Mouse (Mus musculus): ENCODE measurements around the gene Usp30. TPM values are rescaled to one million over a fixed set of nuclear protein-coding genes. Genes with fewer than 3 reads are reported as not detected.

The Usp30 gene
- total RNA-seq, 2 experiments from 2014 or later = 25.3 to 32.8 TPM

GRCm38 (mm10) chr5:114063958-114064357, 1.3 kb upstream of the Usp30 start:
- no peak for DNase-seq (ENCODE audit: low spot score in 2 of 2)

DNA sequence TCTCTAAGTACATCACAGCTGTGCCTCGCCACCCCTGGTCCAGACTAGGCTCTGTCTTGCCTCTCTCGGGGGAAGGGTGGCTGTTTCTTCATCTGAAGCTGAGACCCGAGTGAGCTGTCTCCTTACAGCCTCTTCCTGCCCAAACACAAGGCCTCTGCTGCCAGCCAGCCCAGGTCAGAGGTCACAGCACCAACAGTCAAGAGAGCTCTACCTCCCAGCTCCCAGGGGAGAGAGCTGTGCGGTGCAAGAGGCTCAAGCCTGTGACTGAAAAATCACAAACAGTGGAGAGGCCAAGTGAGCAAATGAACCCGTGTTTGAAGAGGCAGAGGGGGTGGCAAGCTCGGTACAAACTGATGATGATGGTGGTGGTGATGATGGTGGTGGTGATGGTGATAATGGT, 1.3 kb downstream of the Usp30 start:
- no peak for DNase-seq (ENCODE audit: low spot score in 2 of 2)

DNA sequence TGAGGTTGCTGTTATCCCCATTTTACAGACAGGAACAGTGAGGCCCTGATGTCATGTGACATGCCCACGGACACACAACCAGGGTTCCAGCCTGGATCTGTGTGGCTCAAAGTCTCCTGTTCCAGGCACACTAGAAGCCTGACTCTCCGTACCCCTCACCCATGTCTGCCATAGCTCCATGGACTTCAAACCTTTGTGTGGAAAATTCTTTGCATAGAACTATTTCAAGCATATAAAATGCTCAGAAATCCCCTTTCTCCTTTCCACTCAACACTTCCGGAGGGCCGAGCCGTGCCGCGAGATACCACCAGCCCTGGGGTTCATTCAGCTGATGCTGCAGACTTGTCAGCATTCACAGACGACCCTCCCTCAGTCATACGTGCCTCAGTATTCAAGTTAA, 2.3 kb downstream of the Usp30 start:
- no peak for DNase-seq (ENCODE audit: low spot score in 2 of 2)

GRCm38 (mm10) chr5:114067982-114068381, 2.7 kb downstream of the Usp30 start:
- no peak for DNase-seq (ENCODE audit: low spot score in 2 of 2)

- no peak for DNase-seq (ENCODE audit: low spot score in 2 of 2)
These were observed 5.6 kb downstream of the Usp30 start for GRCm38 (mm10) chr5:114070858-114071257.

GRCm38 (mm10) chr5:114072262-114072661, 7.0 kb downstream of the Usp30 start:
- DNase-seq (ENCODE audit: low spot score in 2 of 2) = no peak

GRCm38 (mm10) chr5:114077009-114077408, 11.7 kb downstream of the Usp30 start:
- no peak for DNase-seq (ENCODE audit: low spot score in 2 of 2)

GRCm38 (mm10) chr5:114085501-114085900, 20.2 kb downstream of the Usp30 start:
- DNase-seq (ENCODE audit: low spot score in 2 of 2) = no peak

GRCm38 (mm10) chr5:114087875-114088480, 22.7 kb downstream of the Usp30 start:
- no peak for DNase-seq (ENCODE audit: low spot score in 2 of 2)

DNA sequence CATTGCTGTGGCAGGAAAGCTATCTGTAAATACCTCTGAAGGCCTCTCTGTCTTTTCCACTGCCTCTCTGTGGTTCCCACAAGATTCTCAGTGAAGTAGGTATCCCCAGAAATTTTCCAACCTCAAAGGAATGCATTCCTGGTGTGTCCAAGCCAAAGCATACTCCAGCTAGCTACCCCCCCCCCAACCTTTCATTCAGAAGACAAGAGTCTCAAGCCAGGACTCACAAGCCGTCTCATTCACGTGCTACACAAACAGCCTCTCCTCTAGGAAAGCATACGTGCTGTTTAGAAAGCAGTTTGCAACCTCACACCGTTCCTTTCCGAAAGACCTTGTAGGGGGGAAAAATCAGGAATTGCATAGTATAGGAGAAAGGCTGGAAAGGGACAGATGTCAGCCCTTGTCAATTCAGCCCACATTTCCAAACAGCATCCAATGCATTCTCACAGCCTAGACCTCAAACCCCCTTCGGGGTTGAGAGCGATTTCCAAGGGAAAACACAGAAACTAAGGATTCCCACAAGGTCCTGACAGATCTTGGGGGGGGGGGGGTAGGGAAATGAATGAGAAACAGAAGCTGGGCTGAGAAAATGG, 25.3 kb downstream of the Usp30 start:
- peak in 1 of 2 experiments; percentile 10 for DNase-seq (ENCODE audit: low spot score in 2 of 2)

GRCm38 (mm10) chr5:114091057-114091807, 26.0 kb downstream of the Usp30 start, which contains the start of gene Svop:
Svop (minus strand) TSS chr5:114091570.
- peak; percentile 81 to 85 for DNase-seq (ENCODE audit: low spot score in 2 of 2)

- DNase-seq (ENCODE audit: low spot score in 2 of 2) = peak; percentile 99
These were observed 34.6 kb downstream of the Usp30 start for GRCm38 (mm10) chr5:114099709-114100389.

- DNase-seq (ENCODE audit: low spot score in 2 of 2) = peak; percentile 30 to 36
These were observed 35.3 kb downstream of the Usp30 start for GRCm38 (mm10) chr5:114100390-114101099.

DNA sequence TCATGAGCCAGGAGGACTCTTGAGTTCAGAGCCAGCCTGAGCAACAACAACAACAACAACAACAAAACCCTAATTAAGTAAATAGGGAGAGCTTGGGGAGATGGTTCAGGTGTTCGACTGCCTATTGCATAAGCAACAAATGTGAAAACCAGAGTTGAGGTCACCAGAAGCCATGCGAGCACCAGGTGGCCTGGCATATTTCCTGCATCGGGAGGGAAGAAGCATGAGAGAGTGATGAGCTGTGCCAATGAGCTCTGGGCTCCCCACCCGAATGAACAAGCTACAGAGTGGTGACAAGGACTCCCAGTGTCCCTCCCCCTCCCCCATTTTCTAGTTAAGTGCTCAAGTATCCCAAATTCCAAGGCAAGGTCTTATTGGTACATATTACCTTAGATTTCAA, 36.6 kb downstream of the Usp30 start:
- no peak for DNase-seq (ENCODE audit: low spot score in 2 of 2)

DNA sequence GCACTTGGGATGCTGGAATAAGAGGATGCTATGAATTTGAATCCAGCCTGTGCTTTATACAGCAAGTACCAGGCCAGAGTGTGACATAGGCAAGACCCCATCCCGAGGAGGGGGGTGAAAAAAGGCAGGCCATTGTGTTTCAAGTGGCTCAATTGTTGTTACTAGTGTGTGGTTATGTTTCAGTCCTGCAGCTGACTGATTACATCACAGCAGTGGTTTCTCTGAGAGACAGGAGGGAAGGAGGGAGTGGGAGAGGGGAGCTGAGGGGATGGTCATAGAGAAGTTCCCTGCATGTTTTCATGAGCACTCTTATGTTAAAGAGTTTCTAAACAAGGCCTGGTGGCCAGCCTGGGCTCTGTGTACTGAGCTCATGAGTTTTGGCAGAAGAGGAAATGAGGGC, 37.5 kb downstream of the Usp30 start:
- DNase-seq (ENCODE audit: low spot score in 2 of 2) = no peak

DNA sequence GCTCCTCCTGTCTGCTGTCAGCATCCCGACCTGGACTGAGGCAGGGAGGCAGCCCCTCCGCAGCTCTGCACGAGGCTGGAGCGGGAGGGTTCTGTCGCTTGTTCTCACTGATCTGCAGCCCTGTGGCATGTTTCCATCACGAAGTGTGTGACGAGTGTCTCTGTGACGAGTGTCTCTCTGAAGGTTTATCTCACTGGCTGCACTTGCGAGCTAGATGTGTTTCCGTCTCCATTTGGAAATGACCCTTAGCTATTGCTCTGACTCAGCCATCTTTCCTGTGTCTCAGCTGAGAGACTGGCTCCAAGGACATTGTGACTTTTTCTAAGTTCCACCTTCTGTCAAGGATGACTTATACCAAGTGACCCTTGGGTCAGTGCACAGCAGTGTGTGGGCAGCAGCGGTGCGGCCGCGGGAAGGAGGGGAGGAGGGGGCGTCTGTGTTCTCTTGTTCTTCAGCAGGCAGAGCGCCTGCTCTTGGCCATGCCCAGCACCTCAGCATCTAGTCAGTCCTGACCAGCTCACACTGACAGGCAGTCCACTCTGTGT, 41.2 kb downstream of the Usp30 start:
- no peak for DNase-seq (ENCODE audit: low spot score in 2 of 2)

DNA sequence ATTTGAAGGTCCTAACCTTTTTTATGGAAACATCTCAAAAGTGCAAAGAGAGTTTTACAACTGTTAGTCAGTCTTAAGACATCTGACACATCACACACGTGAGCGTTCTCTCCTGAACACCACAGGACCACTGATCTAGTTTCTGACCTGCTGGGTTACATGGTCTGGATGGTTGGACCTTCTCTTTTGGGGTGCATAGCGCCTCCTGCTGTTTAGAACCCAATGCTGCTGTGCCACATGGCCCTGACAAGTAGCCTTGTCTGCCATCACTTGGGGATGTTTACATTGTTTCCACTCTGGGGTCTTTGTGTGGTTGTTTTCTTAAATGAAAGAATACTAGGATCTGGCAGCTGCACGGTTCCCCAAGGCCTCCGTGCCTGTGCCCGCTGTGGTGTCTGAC, 48.1 kb downstream of the Usp30 start:
- no peak for DNase-seq (ENCODE audit: low spot score in 2 of 2)

DNA sequence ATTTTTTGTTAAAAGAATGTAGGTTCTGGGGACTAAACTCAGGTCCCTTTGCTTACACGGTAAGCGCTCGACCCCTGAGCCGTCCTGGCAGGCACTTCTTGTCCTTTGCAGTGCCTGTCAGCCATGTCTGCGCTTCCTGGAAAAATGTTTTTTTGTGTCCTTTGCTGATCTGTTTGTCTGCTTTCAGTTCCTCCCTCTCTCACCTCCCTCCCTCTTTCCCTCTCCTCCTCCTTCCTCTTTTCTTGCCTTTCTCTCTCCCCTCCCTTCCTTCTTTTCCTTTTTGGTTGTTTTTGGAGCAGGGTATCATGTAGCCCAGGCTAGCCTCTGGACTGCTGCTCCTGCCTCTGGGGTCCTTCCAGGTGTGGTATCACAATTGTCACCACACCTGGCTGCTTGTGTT, 49.8 kb downstream of the Usp30 start:
- DNase-seq (ENCODE audit: low spot score in 2 of 2) = no peak

DNA sequence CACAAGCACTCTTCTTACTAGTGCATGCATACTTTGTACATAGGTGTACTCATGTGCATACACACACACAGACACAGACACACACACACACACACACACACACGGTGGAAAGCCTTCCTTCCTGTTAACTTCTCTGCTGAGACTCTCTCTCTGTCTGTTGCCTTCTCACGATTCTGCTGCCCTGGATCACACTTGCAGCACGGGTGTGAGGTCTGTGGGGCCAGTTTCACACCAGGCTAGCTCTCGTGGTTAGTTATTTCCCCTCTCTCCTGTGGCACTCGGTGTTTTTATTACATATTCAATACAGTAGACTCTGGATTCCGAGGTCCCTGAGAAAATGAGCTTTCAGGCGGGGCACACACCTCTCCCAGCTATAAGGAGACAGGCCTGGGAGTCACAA, 51.3 kb downstream of the Usp30 start:
- DNase-seq (ENCODE audit: low spot score in 2 of 2) = no peak

DNA sequence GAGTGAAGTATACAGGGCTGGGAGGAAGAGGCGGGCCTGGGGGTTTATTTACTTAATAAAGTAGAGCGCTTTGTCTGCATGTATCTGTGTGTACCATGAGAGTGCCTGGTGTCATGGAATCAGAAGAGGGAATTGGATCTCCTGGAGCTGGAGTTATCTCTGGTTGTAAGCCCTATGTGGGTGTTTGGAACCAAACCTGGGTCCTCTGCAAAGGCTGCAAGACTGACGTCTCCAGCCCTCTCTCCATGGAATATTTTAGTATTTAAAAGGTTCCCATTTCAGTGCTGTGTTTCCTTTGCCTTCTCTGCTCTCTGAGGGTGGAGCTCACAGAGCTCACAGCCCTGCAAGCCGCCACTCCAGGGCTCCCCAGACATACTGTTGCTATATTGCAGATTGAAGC, 54.5 kb downstream of the Usp30 start:
- no peak for DNase-seq (ENCODE audit: low spot score in 2 of 2)

GRCm38 (mm10) chr5:114126008-114126407, 60.7 kb downstream of the Usp30 start:
- no peak for DNase-seq (ENCODE audit: low spot score in 2 of 2)

Measured in layer of hippocampus, postnatal 10 days (tissue).